Mouse (Mus musculus) embryonic stem cell, embryonic (primary cell): ENCODE data around the gene Lrrc1.

Experiments used
- CTCF ChIA-PET, 4 experiments: fragments of 300-600 bp in 2 of 4; fragments of 350-600 bp in 2 of 4; sonication (Branson Sonifier 250); formaldehyde crosslinking; loops; one replicate each; lab custom pipeline; 2022; ENCODE audit warnings: inconsistent platforms in 2 of 4; lab: Charles Lee
- POLR2A ChIA-PET, 4 experiments: fragments of 300-600 bp in 2 of 4; fragments of 350-600 bp in 2 of 4; sonication (Branson Sonifier 250); formaldehyde crosslinking; loops; one replicate each; lab custom pipeline; 2022; ENCODE audit warnings: antibody characterized with exemption in 4 of 4, inconsistent platforms in 1 of 4; lab: Charles Lee

Lrrc1 gene

GRCm38 (mm10) chr9:77556435-77556834 lies 11.8 kb upstream of the Lrrc1 start:
- CTCF ChIA-PET = interaction anchor here in 1 of 4 experiments (0.6 kb wide), 1 partner anchor 1302 kb away, joined by 3 read pairs; no protein-coding TSS in a partner anchor

GRCm38 (mm10) chr9:77553465-77553864 lies 8.8 kb upstream of the Lrrc1 start:
- ChIA-PET CTCF (no interaction called here), POLR2A (interaction anchor here in 1 of 4 experiments (1.0 kb wide), 1 partner anchor 10 kb away, joined by 3 read pairs; no protein-coding TSS in a partner anchor)

More at GRCm38 (mm10) chr9:77556435-77556834, 11.8 kb upstream of the Lrrc1 start:
- POLR2A ChIA-PET = interaction anchor here in 1 of 4 experiments (0.6 to 1.6 kb wide), 3 partner anchors 12 to 58 kb away, joined by 3 to 4 read pairs (median 4); partner anchors contain the start of gene Lrrc1

GRCm38 (mm10) chr9:77551036-77551512 lies 6.4 kb upstream of the Lrrc1 start:
- CTCF ChIA-PET = interaction anchor here (0.6 to 1.4 kb wide), 11 partner anchors 8 to 548 kb away, joined by 3 to 6 read pairs (median 3); no protein-coding TSS in a partner anchor

GRCm38 (mm10) chr9:77546010-77546409 lies 1.3 kb upstream of the Lrrc1 start:
- ChIA-PET POLR2A (interaction anchor here in 2 of 4 experiments (0.8 to 3.8 kb wide), 5 partner anchors 12 to 204 kb away, joined by 3 to 25 read pairs (median 3); no protein-coding TSS in a partner anchor), CTCF (interaction anchor here in 2 of 4 experiments (0.6 to 1.4 kb wide), 2 partner anchors 139 to 191 kb away, joined by 3 read pairs; no protein-coding TSS in a partner anchor)

More at GRCm38 (mm10) chr9:77551036-77551512, 6.4 kb upstream of the Lrrc1 start:
- POLR2A ChIA-PET = interaction anchor here in 2 of 4 experiments (0.7 to 1.1 kb wide), 2 partner anchors 141 to 169 kb away, joined by 3 to 4 read pairs; no protein-coding TSS in a partner anchor

- CTCF ChIA-PET = interaction anchor here in 2 of 4 experiments (1.3 to 1.4 kb wide), 2 partner anchors 20 to 138 kb away, joined by 3 read pairs; no protein-coding TSS in a partner anchor
- POLR2A ChIA-PET = interaction anchor here in 3 of 4 experiments (0.6 to 3.8 kb wide), 11 partner anchors 11 to 229 kb away, joined by 3 to 25 read pairs (median 5); no protein-coding TSS in a partner anchor
Observed at GRCm38 (mm10) chr9:77545068-77545421, 375 bp upstream of the Lrrc1 start.

- POLR2A ChIA-PET = interaction anchor here (0.8 to 3.8 kb wide), 24 partner anchors 9 to 552 kb away, joined by 3 to 25 read pairs (median 4); partner anchors contain the start of gene Gclc (in 1 of the 4)
Observed at GRCm38 (mm10) chr9:77543351-77544321, 1.0 kb downstream of the Lrrc1 start.

GRCm38 (mm10) chr9:77541556-77541955 lies 3.1 kb downstream of the Lrrc1 start:
- ChIA-PET CTCF (interaction anchor here in 2 of 4 experiments (0.6 to 0.7 kb wide), 2 partner anchors 9 to 124 kb away, joined by 3 to 6 read pairs; no protein-coding TSS in a partner anchor), POLR2A (interaction anchor here in 1 of 4 experiments (0.6 kb wide), 1 partner anchor 12 kb away, joined by 3 read pairs; no protein-coding TSS in a partner anchor)

More at GRCm38 (mm10) chr9:77543351-77544321, 1.0 kb downstream of the Lrrc1 start:
- CTCF ChIA-PET = interaction anchor here in 3 of 4 experiments (0.6 to 1.5 kb wide), 12 partner anchors 8 to 137 kb away, joined by 3 to 6 read pairs (median 3); no protein-coding TSS in a partner anchor

GRCm38 (mm10) chr9:77539232-77539631 lies 5.4 kb downstream of the Lrrc1 start:
- ChIA-PET POLR2A (no interaction called here), CTCF (interaction anchor here in 1 of 4 experiments (0.6 kb wide), 1 partner anchor 57 kb away, joined by 3 read pairs; no protein-coding TSS in a partner anchor)

GRCm38 (mm10) chr9:77537357-77537756 lies 7.3 kb downstream of the Lrrc1 start:
- ChIA-PET POLR2A (interaction anchor here in 2 of 4 experiments (0.7 to 1.3 kb wide), 3 partner anchors 10 to 213 kb away, joined by 3 read pairs; no protein-coding TSS in a partner anchor), CTCF (no interaction called here)

- CTCF ChIA-PET = no interaction called here
- POLR2A ChIA-PET = interaction anchor here in 2 of 4 experiments (0.7 to 0.9 kb wide), 2 partner anchors 25 to 214 kb away, joined by 3 read pairs; no protein-coding TSS in a partner anchor
Observed at GRCm38 (mm10) chr9:77536832-77537231, 7.8 kb downstream of the Lrrc1 start.

- ChIA-PET POLR2A (interaction anchor here in 1 of 4 experiments (0.9 kb wide), 1 partner anchor 215 kb away, joined by 3 read pairs; no protein-coding TSS in a partner anchor), CTCF (no interaction called here)
Observed at GRCm38 (mm10) chr9:77536286-77536685, 8.4 kb downstream of the Lrrc1 start.

GRCm38 (mm10) chr9:77535021-77535744 lies 9.5 kb downstream of the Lrrc1 start:
- CTCF ChIA-PET = interaction anchor here in 3 of 4 experiments (0.5 to 1.1 kb wide), 3 partner anchors 9 to 283 kb away, joined by 3 to 5 read pairs (median 5); partner anchors contain the start of gene Lrrc1 (in 1 of the 3)

GRCm38 (mm10) chr9:77528379-77529041 lies 16.2 kb downstream of the Lrrc1 start:
- CTCF ChIA-PET = interaction anchor here in 2 of 4 experiments (0.6 to 0.7 kb wide), 2 partner anchors 9 to 35 kb away, joined by 3 read pairs; no protein-coding TSS in a partner anchor
- POLR2A ChIA-PET = interaction anchor here in 3 of 4 experiments (0.5 to 2.5 kb wide), 5 partner anchors 13 to 667 kb away, joined by 3 to 10 read pairs (median 3); partner anchors contain the start of gene Lrrc1 (in 1 of the 3)

More at GRCm38 (mm10) chr9:77535021-77535744, 9.5 kb downstream of the Lrrc1 start:
- POLR2A ChIA-PET = interaction anchor here in 2 of 4 experiments (0.6 to 3.1 kb wide), 6 partner anchors 9 to 230 kb away, joined by 3 to 25 read pairs (median 4); partner anchors contain the start of gene Lrrc1 (in 2 of the 2)

- CTCF ChIA-PET = interaction anchor here in 1 of 4 experiments (1.0 kb wide), 1 partner anchor 16 kb away, joined by 4 read pairs; no protein-coding TSS in a partner anchor
Observed at GRCm38 (mm10) chr9:77527170-77527569, 17.5 kb downstream of the Lrrc1 start.

GRCm38 (mm10) chr9:77526715-77527114 lies 18.0 kb downstream of the Lrrc1 start:
- POLR2A ChIA-PET = interaction anchor here in 3 of 4 experiments (0.8 to 2.5 kb wide), 5 partner anchors 9 to 28 kb away, joined by 3 to 10 read pairs (median 5); partner anchors contain the start of gene Lrrc1 (in 1 of the 3)
- CTCF ChIA-PET = interaction anchor here in 1 of 4 experiments (0.6 kb wide), 1 partner anchor 1107 kb away, joined by 3 read pairs; no protein-coding TSS in a partner anchor

More at GRCm38 (mm10) chr9:77527170-77527569, 17.5 kb downstream of the Lrrc1 start:
- POLR2A ChIA-PET = interaction anchor here in 3 of 4 experiments (0.8 to 2.5 kb wide), 5 partner anchors 11 to 44 kb away, joined by 3 to 10 read pairs (median 3); partner anchors contain the start of gene Lrrc1 (in 1 of the 3)
